ENCODE assay signal across 31 mouse cellular contexts in the genomic region with DNA sequence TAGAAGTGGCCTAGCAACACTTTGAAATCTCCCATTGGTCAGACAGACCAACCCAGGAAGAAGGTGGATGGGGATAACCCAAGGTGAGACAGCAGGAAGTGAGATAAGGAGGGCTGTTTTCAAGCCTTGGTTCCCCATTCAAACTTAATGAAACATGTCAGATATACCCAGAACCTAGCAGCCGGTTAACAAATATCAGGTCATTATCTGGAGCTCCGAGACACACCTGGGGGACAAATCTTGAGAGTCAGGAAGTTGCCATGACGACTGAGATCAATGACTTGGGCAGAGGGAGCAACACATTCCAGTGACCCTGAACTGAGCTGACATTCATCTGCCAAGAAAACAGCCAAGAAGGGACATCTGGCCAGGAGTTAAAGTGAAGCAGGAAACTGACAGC.
A peak's percentile ranks its signal among the peaks of the same experiment; 100 is the strongest.
DNase-seq lines count a peak whose midpoint lies in the region; ATAC-seq and TF ChIP-seq lines count a peak whose summit lies in the region.
"Had no signal": no experiment of that assay in that cellular context is flagged by ENCODE, and none has a peak within 500 bp of the region (broad histone marks: within the 10 kb centered on the region; RNA-seq: fewer than 3 reads in every experiment).

No protein-coding gene starts in this region.

- no peaks in the 10 kb centered on the region for H3K9me3 ChIP-seq in forebrain, embryonic 16.5 days (ENCODE audit: control insufficient read depth, low read length)
- H3K9me3 ChIP-seq: embryonic facial prominence, embryonic 10.5 days; embryonic facial prominence, embryonic 15.5 days; heart, embryonic 10.5 days; hindbrain, embryonic 12.5 days; liver, embryonic 15.5 days; midbrain, embryonic 15.5 days; neural tube, embryonic 12.5 days had no signal

- H3K4me3 ChIP-seq in spleen, adult 2 months (ENCODE audit: extremely low read depth, insufficient read depth, insufficient read length) = no peak overlapping the region
- no peak overlapping the region for H3K4me3 ChIP-seq in forebrain, embryonic 16.5 days (replicated peaks; ENCODE audit: low read length)
- H3K4me3 ChIP-seq: embryonic facial prominence, embryonic 10.5 days; embryonic facial prominence, embryonic 15.5 days; heart, embryonic 10.5 days; hindbrain, embryonic 12.5 days; liver, embryonic 15.5 days; midbrain, embryonic 15.5 days; neural tube, embryonic 12.5 days had no signal

- H3K27me3 ChIP-seq in spleen, adult 2 months (ENCODE audit: control insufficient read depth, insufficient read depth, low read length) = no peaks in the 10 kb centered on the region
- no peaks in the 10 kb centered on the region for H3K27me3 ChIP-seq in splenic B cell, adult 2 months (ENCODE audit: control insufficient read depth, insufficient read depth, low read length, poor library complexity, severe bottlenecking)
- H3K27me3 ChIP-seq in forebrain, embryonic 16.5 days (replicated peaks; ENCODE audit: control insufficient read depth, insufficient read depth, low read length) = no peaks in the 10 kb centered on the region
- H3K27me3 ChIP-seq: embryonic facial prominence, embryonic 15.5 days; hindbrain, embryonic 12.5 days; liver, embryonic 15.5 days; midbrain, embryonic 15.5 days; neural tube, embryonic 12.5 days had no signal

- no peak for DNase-seq in spleen, adult 2 months (ENCODE audit: low read depth in 1 of 2, low spot score in 2 of 2)
- no peak for DNase-seq in spleen, postnatal 14 days (ENCODE audit: low spot score in 2 of 2)
- DNase-seq in CD4-positive, CD25-positive, alpha-beta regulatory T cell, adult 2 months (ENCODE audit: low read depth, low spot score) = peak; percentile 59
- DNase-seq in splenic B cell, adult 2 months (ENCODE audit: low read depth, low spot score) = peak; percentile 79
- DNase-seq: adrenal gland, postnatal 10 days; cerebellum, adult 8-10 months; cerebellum, postnatal 36 days; gastrocnemius, postnatal 14 days; heart, postnatal 36 days; kidney, postnatal 14 days; layer of hippocampus, adult 9-11 months; liver; lung, embryonic 14.5 days; lung, postnatal 14 days; right cerebral cortex, postnatal 4 days; thymus, adult 18-20 months; thymus, postnatal 36 days had no signal

- peak overlapping the region; percentile 83 for H3K27ac ChIP-seq in spleen, adult 2 months (ENCODE audit: insufficient read depth, low read length)
- no peak overlapping the region for H3K27ac ChIP-seq in forebrain, embryonic 16.5 days (ENCODE audit: low read length)
- H3K27ac ChIP-seq: embryonic facial prominence, embryonic 10.5 days; embryonic facial prominence, embryonic 15.5 days; heart, embryonic 10.5 days; hindbrain, embryonic 12.5 days; hindbrain, postnatal 0 days; liver, embryonic 15.5 days; midbrain, embryonic 15.5 days; neural tube, embryonic 12.5 days; stomach, postnatal 0 days had no signal

- H3K4me1 ChIP-seq in spleen, adult 2 months (ENCODE audit: control insufficient read depth, insufficient read depth, insufficient read length) = peaks cover 24% of the 10 kb centered on the region
- no peaks in the 10 kb centered on the region for H3K4me1 ChIP-seq in forebrain, embryonic 16.5 days (replicated peaks; ENCODE audit: control insufficient read depth, insufficient read depth, low read length)
- H3K4me1 ChIP-seq: embryonic facial prominence, embryonic 15.5 days; heart, embryonic 10.5 days; hindbrain, embryonic 12.5 days; liver, embryonic 15.5 days; midbrain, embryonic 15.5 days; neural tube, embryonic 12.5 days had no signal

- H3K4me2 ChIP-seq in forebrain, embryonic 16.5 days (ENCODE audit: low read length) = no peak overlapping the region
- H3K4me2 ChIP-seq: embryonic facial prominence, embryonic 15.5 days; hindbrain, embryonic 12.5 days; liver, embryonic 15.5 days; lung, embryonic 14.5 days; midbrain, embryonic 15.5 days; neural tube, embryonic 12.5 days had no signal

- no peaks in the 10 kb centered on the region for H3K36me3 ChIP-seq in spleen, adult 2 months (ENCODE audit: control insufficient read depth, insufficient read depth, low read length)
- no peaks in the 10 kb centered on the region for H3K36me3 ChIP-seq in splenic B cell, adult 2 months (ENCODE audit: control insufficient read depth, insufficient read depth, low read length, poor library complexity, severe bottlenecking)
- no peaks in the 10 kb centered on the region for H3K36me3 ChIP-seq in forebrain, embryonic 16.5 days (ENCODE audit: control insufficient read depth, insufficient read depth)
- H3K36me3 ChIP-seq: embryonic facial prominence, embryonic 10.5 days; embryonic facial prominence, embryonic 15.5 days; heart, embryonic 10.5 days; hindbrain, embryonic 12.5 days; liver, embryonic 15.5 days; midbrain, embryonic 15.5 days; neural tube, embryonic 12.5 days had no signal

- no peak for TF ChIP-seq POLR2A in spleen, adult 2 months (IDR thresholded peaks at IDR 0.05; ENCODE audit: low read depth, low read length)

- no peak overlapping the region for H3K9ac ChIP-seq in forebrain, embryonic 16.5 days (replicated peaks; ENCODE audit: low read depth, low read length)
- H3K9ac ChIP-seq: embryonic facial prominence, embryonic 15.5 days; hindbrain, embryonic 12.5 days; liver, embryonic 15.5 days; lung, embryonic 14.5 days; midbrain, embryonic 15.5 days; neural tube, embryonic 12.5 days had no signal

- ATAC-seq in activated CD4-positive, CD25-positive, alpha-beta regulatory T cell, adult 4 months = peak; percentile 84
- ATAC-seq in forebrain, embryonic 16.5 days = no peak
- no peak for ATAC-seq in erythroid progenitor cell, adult 5-6 weeks (replicated peaks; ENCODE audit: low FRiP score, poor library complexity, severe bottlenecking)
- ATAC-seq: forebrain, embryonic 14.5 days; hindbrain, postnatal 0 days; intestine, postnatal 0 days; midbrain, embryonic 15.5 days had no signal

- WGBS in spleen, adult 2 months = 37% methylated on average over 3 of the region's 3 CpGs
- WGBS in forebrain, embryonic 16.5 days = 70% methylated on average over 3 of the region's 3 CpGs

- no peak for TF ChIP-seq CTCF in spleen, adult 2 months (IDR thresholded peaks at IDR 0.05; ENCODE audit: extremely low read depth, insufficient read depth, insufficient read length, insufficient replicate concordance)

Comparison
In these comparisons a context has a peak if more than half of its experiments do, and no peak if none do; other contexts are left out.
1. DNase-seq: peak in CD4-positive, CD25-positive, alpha-beta regulatory T cell, adult 2 months (single experiment) and splenic B cell, adult 2 months (single experiment); none in spleen, adult 2 months (0 of 2) and spleen, postnatal 14 days (0 of 2).